Mouse (Mus musculus) kidney, postnatal 4 days (tissue): ENCODE results near the gene Eef1akmt4.

ENCODE experiments used
- DNase-seq, 2 experiments: peaks; one replicate each; pipeline ENCODE4 v3.0.0; 2021; ENCODE audit warnings: mixed read lengths in 2 of 2

Gene Eef1akmt4

DNA sequence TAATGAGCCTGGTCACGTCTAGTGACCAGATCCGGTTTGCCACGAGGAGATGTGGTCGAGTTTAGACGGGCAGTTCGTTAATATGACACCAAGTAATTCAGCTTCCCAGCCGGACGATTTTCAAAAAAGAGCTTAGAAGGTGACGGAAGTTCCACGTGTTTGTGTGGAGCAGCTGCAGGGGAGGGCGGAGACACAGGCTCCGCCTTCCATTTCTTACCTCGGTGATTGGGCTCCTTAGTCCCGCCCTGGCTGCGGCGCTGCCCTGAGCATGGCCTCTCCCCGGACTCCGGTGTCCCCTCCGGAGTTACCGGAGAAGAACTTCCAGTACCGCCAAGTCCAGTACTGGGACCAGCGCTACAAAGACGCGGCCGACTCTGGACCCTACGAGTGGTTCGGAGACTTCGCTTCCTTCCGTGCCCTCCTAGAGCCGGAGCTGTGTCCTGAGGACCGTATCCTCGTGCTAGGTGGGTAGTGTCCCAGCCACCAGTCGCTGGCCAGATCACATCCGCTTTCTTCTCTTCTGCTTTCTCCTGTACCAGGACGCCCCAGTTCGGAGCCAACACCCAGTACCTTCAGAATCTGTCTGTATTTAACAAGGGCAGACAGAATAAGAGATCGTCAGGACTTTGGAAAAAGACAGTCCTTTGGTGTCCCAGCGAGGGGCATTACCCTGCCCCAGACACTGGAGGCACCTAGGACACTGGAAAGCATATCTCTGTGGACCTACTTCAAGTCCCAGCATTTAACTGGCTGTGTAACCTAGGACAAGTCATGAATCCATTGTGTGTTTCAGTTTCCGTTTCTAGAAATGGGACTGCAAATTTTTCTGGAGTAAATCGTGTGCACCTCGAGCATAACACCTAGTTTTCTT, at the start of gene Eef1akmt4, which contains the start of the genes Gm49333 and Alg3:
Gene Eef1akmt4, plus strand, starts transcription at position 237 of the 871 bp plus-strand sequence.
Gene Gm49333, plus strand, starts transcription at position 254 of the 871 bp plus-strand sequence.
Gene Alg3, minus strand, starts transcription at position 379 of the 871 bp plus-strand sequence.
- peak; percentile 86 to 92 for DNase-seq

DNA sequence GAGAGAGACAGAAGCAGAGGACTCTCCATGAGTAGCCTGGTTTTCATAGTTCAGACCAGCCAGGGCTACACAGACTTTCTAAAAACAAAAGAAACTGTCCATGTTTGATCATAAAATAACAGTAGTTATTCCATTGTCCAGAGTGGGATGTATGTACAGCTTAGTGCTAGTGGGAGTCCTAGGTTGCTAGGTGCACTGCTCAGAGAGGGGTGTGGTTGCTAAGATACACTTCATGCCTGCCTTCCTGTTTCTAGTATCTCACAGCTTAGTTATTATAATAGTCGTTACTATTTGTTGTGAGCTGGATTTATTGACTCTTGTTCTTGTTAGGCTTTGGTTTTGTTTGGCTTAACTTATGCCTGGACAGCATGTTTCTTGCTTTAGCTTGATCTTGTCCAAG, 46.3 kb upstream of the Eef1akmt4 start:
- no peak for DNase-seq

GRCm38 (mm10) chr16:20589366-20589938, 21.9 kb upstream of the Eef1akmt4 start, which contains the start of gene Vwa5b2:
Gene Vwa5b2 (plus strand): TSS chr16:20589471.
- peak; percentile 19 to 20 for DNase-seq

DNA sequence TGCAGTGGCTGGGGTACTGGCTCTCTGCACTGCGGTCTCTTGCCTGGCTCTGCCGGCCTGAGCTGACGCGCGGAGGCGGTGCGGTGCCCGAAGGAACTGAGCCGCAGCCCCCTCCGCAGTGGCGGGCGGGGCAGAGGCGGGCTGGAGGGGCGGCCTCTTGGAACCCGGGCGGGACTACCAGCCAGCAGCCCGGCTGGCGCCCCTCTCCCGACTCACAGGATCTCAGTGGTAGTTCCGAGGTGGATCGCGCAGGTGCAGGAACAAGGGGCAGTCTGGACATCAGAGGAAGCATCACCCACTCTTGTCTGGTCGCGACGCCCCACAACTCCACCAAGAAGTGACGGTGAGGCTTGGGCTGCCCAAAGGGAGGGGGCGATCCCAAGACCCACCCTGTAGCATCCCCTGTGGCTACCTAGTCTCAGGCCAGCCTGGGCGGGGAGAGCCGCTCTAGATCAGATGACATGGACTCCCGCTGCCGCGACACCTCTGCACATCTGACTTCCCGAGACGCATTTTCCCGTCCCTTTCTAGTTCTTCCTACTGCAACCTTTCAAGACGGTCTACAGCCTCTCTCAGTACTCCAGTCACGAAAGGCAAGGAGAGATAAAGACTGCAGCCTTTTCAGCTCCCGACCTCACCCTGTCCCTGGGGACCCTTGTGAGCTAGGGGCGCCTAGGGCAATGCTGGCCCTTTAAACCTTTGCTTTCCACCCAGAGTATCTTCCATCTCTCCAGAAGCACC, 21.3 kb upstream of the Eef1akmt4 start:
- DNase-seq: peak; percentile 51 to 64

- peak; percentile 22 to 37 for DNase-seq
These were observed 20.7 kb upstream of the Eef1akmt4 start for GRCm38 (mm10) chr16:20590680-20591038.

DNA sequence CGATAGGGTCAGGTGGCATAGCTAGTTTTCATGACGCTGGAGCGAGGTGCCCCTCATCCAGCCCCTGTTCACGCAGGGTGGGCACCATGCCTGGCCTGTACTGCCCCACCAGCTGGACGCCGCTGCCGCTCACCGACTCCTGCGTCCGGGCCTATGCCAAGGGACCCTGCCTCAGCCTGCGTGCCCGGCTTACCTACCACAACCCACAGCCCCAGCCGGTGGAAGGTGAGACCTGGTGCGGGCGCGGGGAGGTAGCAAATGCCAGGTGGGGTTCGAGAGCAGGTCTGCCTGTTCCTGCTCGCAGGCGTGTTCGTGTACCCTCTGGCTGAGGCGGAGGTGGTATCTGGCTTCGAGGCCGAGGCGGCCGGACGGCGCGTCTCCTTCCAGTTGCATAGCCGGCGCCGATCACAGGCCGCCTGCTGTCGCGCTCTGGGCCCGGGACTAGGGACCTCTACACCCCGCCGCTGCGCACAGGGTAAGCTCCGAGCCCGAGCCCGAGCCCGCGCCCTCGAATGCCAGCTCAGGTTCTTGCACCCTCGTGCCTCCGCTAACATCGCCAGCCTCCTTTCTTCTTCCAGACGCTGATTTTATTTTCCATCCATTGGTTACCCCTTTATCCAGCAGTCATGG, 20.2 kb upstream of the Eef1akmt4 start:
- DNase-seq: peak; percentile 15 to 20

GRCm38 (mm10) chr16:20595060-20595673, 16.2 kb upstream of the Eef1akmt4 start:
- no peak for DNase-seq

DNA sequence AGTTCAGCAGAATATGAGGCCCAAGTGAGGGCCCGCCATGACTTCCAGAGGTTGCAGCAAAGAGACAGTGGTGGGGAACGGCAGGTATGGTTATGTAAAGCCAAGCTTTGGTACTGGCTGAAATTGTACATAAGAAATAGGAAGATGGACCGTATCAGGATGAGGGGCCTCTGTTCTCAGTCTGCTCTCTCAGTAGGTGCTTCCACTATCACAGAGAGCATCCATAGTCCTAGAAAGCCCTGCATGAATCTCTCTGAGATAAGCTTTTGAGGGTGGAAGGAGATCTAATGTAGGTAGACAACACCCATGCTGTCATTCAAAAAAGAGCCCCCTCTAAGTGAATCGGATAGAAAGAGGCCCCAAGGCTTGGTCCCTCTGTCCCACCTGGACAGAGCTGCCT, 15.7 kb upstream of the Eef1akmt4 start:
- no peak for DNase-seq

DNA sequence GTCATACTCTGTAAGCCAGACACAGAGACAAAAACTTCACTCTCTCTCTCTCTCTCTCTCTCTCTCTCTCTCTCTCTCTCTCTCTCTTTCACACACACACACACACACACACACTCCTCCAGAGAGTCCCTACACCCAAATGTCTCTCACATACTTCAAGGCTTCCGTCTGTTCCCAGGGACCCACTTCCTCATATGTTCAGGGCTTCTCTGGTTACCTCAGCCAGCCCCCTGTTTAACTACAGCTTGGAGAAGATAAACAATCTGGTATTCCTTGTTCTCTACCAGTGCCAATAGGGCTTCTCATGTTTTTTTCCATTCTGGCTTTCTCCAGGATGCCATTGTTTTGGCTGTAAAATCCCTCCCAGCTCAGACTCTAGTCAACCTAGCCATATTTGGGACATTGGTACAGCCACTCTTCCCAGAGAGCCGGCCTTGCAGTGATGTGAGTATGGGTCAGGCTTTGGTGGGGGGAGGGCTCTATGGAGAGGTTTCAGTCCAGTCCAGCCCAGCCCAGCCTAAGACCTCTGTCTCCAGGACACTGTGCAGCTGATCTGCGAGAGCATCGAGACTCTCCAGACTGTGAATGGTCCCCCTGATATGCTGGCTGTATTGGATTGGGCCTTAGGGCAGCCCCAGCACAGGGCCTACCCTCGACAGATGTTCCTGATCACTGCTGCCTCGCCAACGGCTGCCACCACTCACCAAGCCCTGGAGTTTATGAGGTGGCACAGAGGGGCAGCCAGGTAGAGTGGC, 14.5 kb upstream of the Eef1akmt4 start:
- no peak for DNase-seq

- DNase-seq: no peak
These were observed 10.9 kb upstream of the Eef1akmt4 start for GRCm38 (mm10) chr16:20600511-20600910.

DNA sequence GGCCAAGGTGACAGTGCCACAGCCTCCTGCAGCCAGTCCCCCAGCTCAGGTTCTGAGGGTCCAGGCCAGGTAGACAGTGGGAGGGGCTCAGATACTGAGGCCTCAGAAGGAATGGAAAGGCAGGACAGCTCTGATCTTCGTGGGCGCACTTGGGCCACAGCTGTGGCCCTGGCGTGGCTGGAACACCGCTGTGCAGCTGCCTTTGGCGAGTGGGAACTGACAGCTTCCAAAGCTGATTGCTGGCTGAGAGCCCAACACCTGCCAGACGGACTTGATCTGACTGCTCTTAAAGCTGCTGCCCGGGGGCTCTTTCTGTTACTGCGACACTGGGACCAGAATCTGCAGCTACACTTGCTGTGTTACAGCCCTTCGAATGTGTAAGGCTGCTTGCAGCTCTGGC, 6.7 kb upstream of the Eef1akmt4 start:
- no peak for DNase-seq

DNA sequence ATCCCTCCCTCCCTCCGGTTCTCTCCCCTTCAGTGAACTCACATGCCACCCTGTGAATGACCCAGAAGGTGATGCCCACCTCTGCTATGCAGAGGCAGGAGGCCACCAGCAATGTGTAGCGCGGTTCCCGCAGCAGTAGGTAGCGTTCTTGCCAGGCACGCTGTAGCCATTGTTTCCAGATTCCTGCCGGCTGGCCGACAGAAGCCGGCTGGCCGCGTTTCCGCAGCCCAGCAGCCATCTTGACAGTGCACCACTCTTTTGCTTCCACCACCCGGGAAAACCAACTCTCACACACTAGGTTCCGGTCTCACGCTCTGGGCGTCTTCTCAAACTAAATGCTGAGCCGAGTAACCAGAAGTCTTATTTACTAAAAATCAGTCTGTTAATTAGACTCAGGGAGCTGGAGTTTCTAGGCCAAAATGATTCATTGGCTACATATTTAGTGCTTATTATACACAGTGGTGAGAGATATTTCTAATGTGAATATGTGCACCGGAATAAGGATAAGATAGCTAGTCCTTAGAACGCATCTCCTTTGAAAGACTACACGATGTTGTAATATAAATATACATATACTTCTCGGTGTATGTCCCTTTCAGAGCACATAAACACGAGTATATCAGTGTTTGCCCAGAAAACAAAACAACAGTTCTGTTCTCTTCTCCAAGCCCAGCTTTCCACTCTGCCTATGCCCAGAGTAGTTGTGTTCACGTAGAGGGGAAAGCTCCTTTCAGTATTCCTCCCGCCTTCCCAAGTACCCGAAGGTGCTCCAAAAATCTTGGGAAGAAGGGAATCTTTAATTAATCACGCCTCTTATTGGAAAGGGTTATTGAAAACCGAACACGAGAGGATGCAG, 664 bp upstream of the Eef1akmt4 start:
- peak; percentile 80 to 87 for DNase-seq

- peak; percentile 64 to 76 for DNase-seq
These were observed 8.4 kb downstream of the Eef1akmt4 start for GRCm38 (mm10) chr16:20619541-20620398.

- DNase-seq: no peak
These were observed 9.0 kb downstream of the Eef1akmt4 start for GRCm38 (mm10) chr16:20620399-20620735.

DNA sequence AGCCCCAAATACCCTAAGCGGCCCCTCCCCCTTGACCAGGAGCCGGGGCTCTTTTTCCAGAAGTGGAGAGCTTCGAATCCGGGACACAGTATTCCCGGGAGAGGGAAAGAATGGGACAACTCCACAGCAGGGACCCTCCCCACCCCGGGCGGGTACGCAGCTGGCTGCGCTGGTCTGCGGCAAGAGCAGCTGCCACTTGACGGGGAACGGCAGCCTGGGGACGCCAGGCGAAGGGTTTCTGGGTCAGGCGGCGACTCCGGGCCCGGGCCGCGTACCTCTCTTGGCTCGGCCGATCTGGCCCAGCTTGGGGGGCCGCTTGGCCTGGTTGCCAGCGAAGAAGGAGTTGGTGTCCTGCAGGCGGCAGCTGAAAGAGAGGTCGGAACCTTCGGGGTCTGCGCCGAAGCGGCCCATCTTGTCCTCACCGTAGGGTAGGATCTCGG, 9.4 kb downstream of the Eef1akmt4 start:
- peak in 1 of 2 experiments; percentile 21 for DNase-seq

- peak; percentile 76 to 80 for DNase-seq
These were observed 10.0 kb downstream of the Eef1akmt4 start, which contains the start of gene Camk2n2 for GRCm38 (mm10) chr16:20621191-20621990. Gene Camk2n2 (minus strand): TSS chr16:20621287.

- peak; percentile 42 to 56 for DNase-seq
These were observed 10.7 kb downstream of the Eef1akmt4 start for GRCm38 (mm10) chr16:20621991-20622685.

DNA sequence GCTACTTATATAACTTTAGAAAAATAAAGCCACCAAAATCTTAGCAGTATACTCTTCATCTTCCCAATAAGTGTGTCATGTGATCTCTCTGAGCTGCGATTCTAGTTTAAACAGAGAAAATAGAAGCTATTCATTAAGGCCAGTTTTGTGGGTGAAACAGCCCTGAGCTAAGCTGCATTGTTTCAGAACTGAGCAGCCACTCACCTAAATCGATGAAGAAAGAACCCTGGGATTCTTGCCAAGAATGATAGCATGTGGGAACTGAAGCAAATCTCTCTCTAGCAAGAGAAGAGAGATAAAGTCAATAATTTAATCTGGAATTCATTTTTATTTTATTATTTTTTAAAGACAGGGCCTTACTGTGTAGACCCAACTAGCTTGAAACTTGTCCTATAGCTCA, 11.8 kb downstream of the Eef1akmt4 start:
- DNase-seq: no peak
